Mouse (Mus musculus) MEL (cell line): ENCODE measurements around the gene Lrrfip2. TPM values are rescaled to one million over a fixed set of nuclear protein-coding genes. Genes with fewer than 3 reads are reported as not detected.

ENCODE experiments used
- DNase-seq: peaks from one replicate; pipeline ENCODE4 v3.0.0; 2011; ENCODE audit warnings: low read depth, low spot score
- H3K27ac ChIP-seq: 2 replicates; pipeline ENCODE4 v1.5.1; 2012; ENCODE audit warnings: low read depth, mild to moderate bottlenecking, control low read depth, low read length, moderate library complexity; ENCODE audit not compliant: control insufficient read depth
- H3K27me3 ChIP-seq, 2 experiments: fragments of 150-350 bp in 1 of 2; sonication (generic) in 1 of 2; 2 replicates each; pipeline ENCODE4 v1.6.1; 2012; ENCODE audit warnings: low read length in 2 of 2, mild to moderate bottlenecking in 2 of 2, improper control_type of control experiment in 1 of 2, moderate library complexity in 1 of 2; ENCODE audit not compliant: insufficient read depth in 2 of 2, control insufficient read depth in 1 of 2
- H3K36me3 ChIP-seq, 2 experiments: 2 replicates each; pipeline ENCODE4 v1.6.1; 2012 to 2014; ENCODE audit warnings: low read length in 2 of 2, improper control_type of control experiment in 1 of 2, inconsistent platforms in 1 of 2, mild to moderate bottlenecking in 1 of 2; ENCODE audit not compliant: insufficient read depth in 2 of 2, control insufficient read depth in 1 of 2
- H3K4me1 ChIP-seq, 2 experiments: fragments of 150-350 bp in 1 of 2; sonication (generic) in 1 of 2; 2 replicates each; pipeline ENCODE4 v1.6.1; 2012; ENCODE audit warnings: low read length in 2 of 2, improper control_type of control experiment in 1 of 2, mild to moderate bottlenecking in 1 of 2; ENCODE audit not compliant: insufficient read depth in 2 of 2, control insufficient read depth in 1 of 2
- H3K4me3 ChIP-seq, 2 experiments: fragments of 150-350 bp in 1 of 2; sonication (generic) in 1 of 2; 2 replicates each; pipeline ENCODE4 v1.5.1; 2012; ENCODE audit warnings: low read depth in 2 of 2, low read length in 2 of 2, mild to moderate bottlenecking in 2 of 2, moderate library complexity in 2 of 2, control low read depth in 1 of 2, improper control_type of control experiment in 1 of 2; ENCODE audit not compliant: control insufficient read depth in 1 of 2, insufficient read depth in 1 of 2
- H3K79me2 ChIP-seq: 2 replicates; pipeline ENCODE4 v1.6.1; 2012; ENCODE audit warnings: mild to moderate bottlenecking, low read length, moderate library complexity; ENCODE audit not compliant: control insufficient read depth, poor library complexity, insufficient read depth
- H3K9ac ChIP-seq: 2 replicates; pipeline ENCODE4 v1.6.1; 2012; ENCODE audit warnings: low read depth, mild to moderate bottlenecking, control low read depth, low read length, moderate library complexity; ENCODE audit not compliant: control insufficient read depth, poor library complexity, severe bottlenecking
- H3K9me3 ChIP-seq: fragments of 150-350 bp; sonication (generic); replicated peaks from 2 replicates; pipeline ENCODE4 v1.6.1; 2012; ENCODE audit warnings: mild to moderate bottlenecking, low read length, improper control_type of control experiment, moderate library complexity; ENCODE audit not compliant: insufficient read depth
- CHD2 ChIP-seq: IDR thresholded peaks from 2 replicates; pipeline ENCODE4 v1.6.1; 2011; ENCODE audit warnings: low read length, improper control_type of control experiment
- ELF1 ChIP-seq: IDR thresholded peaks from 2 replicates; pipeline ENCODE4 v1.6.1; 2014; ENCODE audit warnings: low read depth, mild to moderate bottlenecking, inconsistent platforms, low read length, improper control_type of control experiment, moderate library complexity
- ETS1 ChIP-seq: IDR thresholded peaks from 2 replicates; pipeline ENCODE4 v1.6.1; 2012; ENCODE audit warnings: low read depth, mild to moderate bottlenecking, inconsistent platforms, low read length, improper control_type of control experiment, moderate library complexity
- GABPA ChIP-seq: IDR thresholded peaks from 2 replicates; pipeline ENCODE4 v1.6.1; 2012; ENCODE audit warnings: low read depth, mild to moderate bottlenecking, inconsistent platforms, low read length, improper control_type of control experiment, moderate library complexity
- GATA1 ChIP-seq: IDR thresholded peaks from 2 replicates; pipeline ENCODE4 v1.6.1; 2011; ENCODE audit warnings: low read depth, low read length, improper control_type of control experiment
- HCFC1 ChIP-seq: IDR thresholded peaks from 2 replicates; pipeline ENCODE4 v1.6.1; 2012; ENCODE audit warnings: low read depth, mild to moderate bottlenecking, inconsistent platforms, low read length, improper control_type of control experiment, moderate library complexity
- JUND ChIP-seq: IDR thresholded peaks from 2 replicates; pipeline ENCODE4 v1.6.1; 2011; ENCODE audit warnings: low read depth, mild to moderate bottlenecking, improper control_type of control experiment, low read length
- MAFK ChIP-seq: IDR thresholded peaks from 2 replicates; pipeline ENCODE4 v1.6.1; 2011; ENCODE audit warnings: low read depth, mild to moderate bottlenecking, low read length, improper control_type of control experiment, borderline replicate concordance
- MAZ ChIP-seq: IDR thresholded peaks from 2 replicates; pipeline ENCODE4 v1.6.1; 2012; ENCODE audit warnings: low read depth, mild to moderate bottlenecking, inconsistent platforms, low read length, improper control_type of control experiment
- MEF2A ChIP-seq: IDR thresholded peaks from 2 replicates; pipeline ENCODE4 v1.6.1; 2014; ENCODE audit warnings: low read depth, mild to moderate bottlenecking, inconsistent platforms, low read length, improper control_type of control experiment; ENCODE audit not compliant: poor library complexity, insufficient replicate concordance, severe bottlenecking; ENCODE audit errors: extremely low read depth
- MYB ChIP-seq: IDR thresholded peaks from 2 replicates; pipeline ENCODE4 v1.6.1; 2011; ENCODE audit warnings: mild to moderate bottlenecking, low read depth, low read length, improper control_type of control experiment
- NRF1 ChIP-seq: IDR thresholded peaks from 2 replicates; pipeline ENCODE4 v1.6.1; 2014; ENCODE audit warnings: low read depth, mild to moderate bottlenecking, inconsistent platforms, low read length, improper control_type of control experiment, moderate library complexity; ENCODE audit not compliant: poor library complexity, insufficient read depth, severe bottlenecking
- POLR2AphosphoS5 ChIP-seq: IDR thresholded peaks from 2 replicates; pipeline ENCODE4 v1.6.1; 2012; ENCODE audit warnings: low read depth, borderline replicate concordance, mild to moderate bottlenecking, inconsistent platforms, low read length, moderate library complexity, mixed read lengths
- RCOR1 ChIP-seq: IDR thresholded peaks from 2 replicates; pipeline ENCODE4 v1.6.1; 2012; ENCODE audit warnings: low read depth, mild to moderate bottlenecking, inconsistent platforms, low read length, improper control_type of control experiment
- SIN3A ChIP-seq: IDR thresholded peaks from 2 replicates; pipeline ENCODE4 v1.6.1; 2012; ENCODE audit warnings: low read length, improper control_type of control experiment, inconsistent platforms
- TAL1 ChIP-seq: IDR thresholded peaks from 2 replicates; pipeline ENCODE4 v1.6.1; 2012; ENCODE audit warnings: mild to moderate bottlenecking, inconsistent platforms, low read length, moderate library complexity, mixed read lengths
- TBP ChIP-seq: IDR thresholded peaks from 2 replicates; pipeline ENCODE4 v1.8.0; 2011; ENCODE audit warnings: low read depth, low read length, improper control_type of control experiment
- UBTF ChIP-seq: IDR thresholded peaks from 2 replicates; pipeline ENCODE4 v1.6.1; 2012; ENCODE audit warnings: low read depth, mild to moderate bottlenecking, inconsistent platforms, low read length, improper control_type of control experiment, moderate library complexity, borderline replicate concordance; ENCODE audit not compliant: insufficient read depth
- USF1 ChIP-seq: IDR thresholded peaks from 2 replicates; pipeline ENCODE4 v1.6.1; 2014; ENCODE audit warnings: low read depth, mild to moderate bottlenecking, inconsistent platforms, low read length, improper control_type of control experiment, moderate library complexity
- USF2 ChIP-seq, 2 experiments: IDR thresholded peaks; 2 replicates each; pipeline ENCODE4 v1.6.1; 2011 to 2012; ENCODE audit warnings: improper control_type of control experiment in 2 of 2, low read length in 2 of 2, borderline replicate concordance in 1 of 2, inconsistent platforms in 1 of 2, low read depth in 1 of 2, mild to moderate bottlenecking in 1 of 2; ENCODE audit not compliant: insufficient read depth in 1 of 2
- ZC3H11A ChIP-seq: IDR thresholded peaks from 2 replicates; pipeline ENCODE4 v1.6.1; 2012; ENCODE audit warnings: low read depth, mild to moderate bottlenecking, inconsistent platforms, low read length, improper control_type of control experiment
- ZMIZ1 ChIP-seq: IDR thresholded peaks from 2 replicates; pipeline ENCODE4 v1.6.1; 2012; ENCODE audit warnings: low read depth, mild to moderate bottlenecking, inconsistent platforms, low read length, improper control_type of control experiment, moderate library complexity
- ZNF384 ChIP-seq: IDR thresholded peaks from 2 replicates; pipeline ENCODE4 v1.6.1; 2012; ENCODE audit warnings: low read depth, mild to moderate bottlenecking, inconsistent platforms, low read length, improper control_type of control experiment
- polyA plus RNA-seq, 2 experiments: library from polyadenylated mRNA; stranded (reverse) in 1 of 2; unstranded in 1 of 2; fragments of >175 nt in 1 of 2; fragments of >200 nt in 1 of 2; gene quantifications; 2 replicates each; pipeline versions ENCODE4 v1.2.1 to v1.2.4; 2012; ENCODE audit warnings: low replicate concordance in 2 of 2, low read depth in 1 of 2; ENCODE audit not compliant: insufficient read length in 2 of 2, insufficient read depth in 1 of 2, missing spikeins in 1 of 2
- total RNA-seq: library from RNA; depleted of rRNA; stranded (reverse); fragments of 300-350 nt; gene quantifications from 2 replicates; pipeline ENCODE4 v1.2.3, GENCODE M21; 2012

Gene Lrrfip2
- total and polyA plus RNA-seq, 3 experiments, result 26.0 to 42.7 TPM; not detected in 1

DNA sequence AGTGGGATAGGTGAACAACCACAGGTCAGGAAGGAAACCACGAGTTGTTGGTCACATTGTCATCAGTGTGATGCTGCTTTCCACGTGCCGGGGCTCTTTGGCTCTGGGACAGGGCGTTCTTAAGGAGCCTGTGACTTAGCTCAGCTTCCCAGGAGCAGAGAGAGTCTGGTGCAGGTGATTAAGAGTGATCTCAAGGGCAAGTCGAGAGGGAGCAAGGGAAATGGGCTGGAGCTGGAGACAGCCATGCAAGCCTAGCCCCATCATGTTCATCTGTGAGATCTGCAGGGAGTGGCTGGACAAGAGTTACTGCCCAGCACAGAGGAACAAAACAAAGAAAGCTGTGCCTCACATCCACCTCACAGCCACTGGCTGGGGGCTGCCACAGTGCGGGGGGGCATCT lies 19.8 kb upstream of the Lrrfip2 start:
- H3K79me2 ChIP-seq, result no peaks in the 10 kb centered on the region
- peaks cover 3 to 5% of the 10 kb centered on the region in 2 experiments; a peak in 2 of 4 replicates for H3K4me1 ChIP-seq
- no peak overlapping the region for H3K9ac ChIP-seq
- H3K36me3 ChIP-seq, result no peaks in the 10 kb centered on the region; a peak in 1 of 4 replicates
- H3K27ac ChIP-seq, result no peak overlapping the region
- no peaks in the 10 kb centered on the region; a peak in 1 of 4 replicates for H3K27me3 ChIP-seq
- no peaks in the 10 kb centered on the region for H3K9me3 ChIP-seq
- H3K4me3 ChIP-seq, result no peak overlapping the region
- TF ChIP-seq MAFK (no peak), TBP (no peak), NRF1 (no peak), CHD2 (no peak), MEF2A (no peak), GABPA (no peak), JUND (no peak), POLR2AphosphoS5 (no peak), RCOR1 (no peak), MYB (no peak), USF1 (no peak), USF2 (IDR thresholded peaks at IDR 0.05; ENCODE audit: borderline replicate concordance in 1 of 2, insufficient read depth in 1 of 2, low read depth in 1 of 2, low read length in 2 of 2) (no peak), ZC3H11A (no peak), UBTF (no peak), ZMIZ1 (no peak), ELF1 (no peak)
- no peak for DNase-seq

DNA sequence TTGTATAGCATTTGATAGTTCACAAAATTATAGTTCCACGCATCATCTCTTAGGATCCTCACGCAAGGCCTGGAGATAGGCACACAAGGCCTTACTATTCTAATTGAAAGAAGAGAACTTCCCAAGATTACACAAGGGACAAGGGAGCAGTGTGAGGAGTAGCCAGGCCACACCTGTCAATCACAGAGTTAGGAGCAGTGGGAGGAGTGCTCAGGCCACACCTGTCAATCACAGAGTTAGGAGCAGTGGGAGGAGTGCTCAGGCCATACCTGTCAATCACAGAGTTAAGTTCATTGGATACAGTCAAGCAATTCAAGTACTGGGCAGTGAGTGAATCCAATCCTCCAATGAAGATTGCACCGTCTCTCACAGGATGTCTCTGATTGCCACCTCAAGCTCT lies 17.0 kb upstream of the Lrrfip2 start:
- H3K79me2 ChIP-seq, result no peaks in the 10 kb centered on the region
- no peaks in the 10 kb centered on the region for H3K4me1 ChIP-seq
- H3K36me3 ChIP-seq, result no peaks in the 10 kb centered on the region
- no peak overlapping the region for H3K27ac ChIP-seq
- H3K27me3 ChIP-seq, result no peaks in the 10 kb centered on the region; a peak in 2 of 4 replicates
- no peaks in the 10 kb centered on the region for H3K9me3 ChIP-seq
- H3K4me3 ChIP-seq, result no peak overlapping the region
- TF ChIP-seq USF1 (no peak), GABPA (no peak), UBTF (no peak), TBP (no peak), CHD2 (no peak), ETS1 (no peak), MAFK (no peak), MAZ (no peak), ZNF384 (no peak), NRF1 (no peak), POLR2AphosphoS5 (no peak), ZC3H11A (no peak), SIN3A (no peak), TAL1 (no peak), GATA1 (no peak), HCFC1 (no peak), USF2 (IDR thresholded peaks at IDR 0.05; ENCODE audit: borderline replicate concordance in 1 of 2, insufficient read depth in 1 of 2, low read depth in 1 of 2, low read length in 2 of 2) (no peak), MEF2A (no peak)
- TF ChIP-seq, all 39 proteins: peak for 0
- DNase-seq, result no peak
- no peak overlapping the region for H3K9ac ChIP-seq
